Mouse (Mus musculus) gonadal fat pad, adult 2 months (tissue): ENCODE data around the gene Fam81a. TPM values are rescaled to one million over a fixed set of nuclear protein-coding genes. Genes with fewer than 3 reads are reported as not detected.

ENCODE experiments used
- DNase-seq: peaks from one replicate; pipeline ENCODE4 v3.0.0-alpha.2; 2012; ENCODE audit warnings: low read depth
- polyA plus RNA-seq: library from polyadenylated mRNA; depleted of rRNA; stranded (reverse); fragments of >200 nt; gene quantifications from 2 replicates; pipeline ENCODE4 v1.2.3, GENCODE M21; 2012; rRNA removed

Fam81a gene
- polyA plus RNA-seq, 1 experiment = 1.00 TPM

GRCm38 (mm10) chr9:70053411-70053810, 88.9 kb downstream of the Fam81a start:
- no peak for DNase-seq

GRCm38 (mm10) chr9:70052730-70053129, 89.6 kb downstream of the Fam81a start:
- DNase-seq = no peak

- DNase-seq = no peak
These were observed 92.5 kb downstream of the Fam81a start for GRCm38 (mm10) chr9:70049839-70050238.

GRCm38 (mm10) chr9:70049416-70049783, 93.0 kb downstream of the Fam81a start:
- no peak for DNase-seq

- no peak for DNase-seq
These were observed 93.5 kb downstream of the Fam81a start for GRCm38 (mm10) chr9:70048751-70049415.

GRCm38 (mm10) chr9:70048280-70048679, 94.1 kb downstream of the Fam81a start:
- peak; percentile 9 for DNase-seq

- no peak for DNase-seq
These were observed 94.5 kb downstream of the Fam81a start for GRCm38 (mm10) chr9:70047839-70048238.

GRCm38 (mm10) chr9:70046255-70046654, 96.1 kb downstream of the Fam81a start:
- DNase-seq = no peak

GRCm38 (mm10) chr9:70044865-70045264, 97.5 kb downstream of the Fam81a start:
- no peak for DNase-seq

- DNase-seq = no peak
These were observed 99.4 kb downstream of the Fam81a start for GRCm38 (mm10) chr9:70042935-70043334.

- no peak for DNase-seq
These were observed 100.2 kb downstream of the Fam81a start for GRCm38 (mm10) chr9:70042137-70042536.

- DNase-seq = no peak
These were observed 101.8 kb downstream of the Fam81a start for GRCm38 (mm10) chr9:70040570-70040969.

GRCm38 (mm10) chr9:70039597-70040385, 102.6 kb downstream of the Fam81a start:
- no peak for DNase-seq

Other genes starting within 250 kb of the Fam81a start
- gene Bnip2, start 153.1 kb downstream of the Fam81a start, polyA plus RNA-seq = 31.2 and 32.5 TPM in 2 replicates
- 39.7 and 50.6 TPM in 2 replicates for gene Gtf2a2, start 130.0 kb downstream of the Fam81a start, polyA plus RNA-seq
- gene Gcnt3, start 104.5 kb downstream of the Fam81a start, polyA plus RNA-seq = not detected in 2 replicates
- 9.0 and 11.7 TPM in 2 replicates for gene Myo1e, start 64.8 kb upstream of the Fam81a start, polyA plus RNA-seq